Mouse (Mus musculus) liver, embryonic 11.5 days (tissue): ENCODE data around the gene Ulk2. TPM values are rescaled to one million over a fixed set of nuclear protein-coding genes. Genes with fewer than 3 reads are reported as not detected.

ENCODE experiments used
- ATAC-seq: fragments of 200-750 bp; cut with Nextera tagmentation; replicated peaks from 2 replicates; pipeline ENCODE4 v1.8.0; 2017; ENCODE audit warnings: moderate number of reproducible peaks, mild to moderate bottlenecking, moderate TSS enrichment, moderate library complexity; ENCODE audit not compliant: low FRiP score
- DNase-seq: peaks from one replicate; pipeline ENCODE4 v3.0.0-alpha.2; 2017; ENCODE audit warnings: low spot score
- H3K27ac ChIP-seq: fragments of 300-500 bp; sonication (generic); 2 replicates; pipeline ENCODE4 v1.5.1; 2014; ENCODE audit warnings: mild to moderate bottlenecking, low read depth, low read length, control low read depth
- H3K27me3 ChIP-seq: fragments of 300-500 bp; sonication (generic); replicated peaks from 2 replicates; pipeline ENCODE4 v1.6.1; 2014; ENCODE audit warnings: low read length, mixed read lengths; ENCODE audit not compliant: control insufficient read depth, insufficient read depth
- H3K36me3 ChIP-seq: fragments of 300-500 bp; sonication (generic); 2 replicates; pipeline ENCODE4 v1.6.1; 2014; ENCODE audit warnings: mild to moderate bottlenecking, low read length, moderate library complexity, mixed read lengths; ENCODE audit not compliant: control insufficient read depth, insufficient read depth
- H3K4me1 ChIP-seq: fragments of 300-500 bp; sonication (generic); replicated peaks from 2 replicates; pipeline ENCODE4 v1.6.1; 2014; ENCODE audit warnings: low read length, mixed read lengths; ENCODE audit not compliant: control insufficient read depth, insufficient read depth
- H3K4me2 ChIP-seq: fragments of 300-500 bp; sonication (generic); 2 replicates; pipeline ENCODE4 v1.6.1; 2014; ENCODE audit warnings: mild to moderate bottlenecking, control low read depth, moderate library complexity
- H3K4me3 ChIP-seq: fragments of 300-500 bp; sonication (generic); 2 replicates; pipeline ENCODE4 v1.5.1; 2014; ENCODE audit warnings: low read depth, low read length, control low read depth
- H3K9ac ChIP-seq: fragments of 300-500 bp; sonication (generic); 2 replicates; pipeline ENCODE4 v1.6.1; 2014; ENCODE audit warnings: low read depth, low read length, control low read depth
- H3K9me3 ChIP-seq: fragments of 300-500 bp; sonication (generic); 2 replicates; pipeline ENCODE4 v1.6.1; 2016; ENCODE audit warnings: low read length, inconsistent platforms, mixed read lengths; ENCODE audit not compliant: control insufficient read depth
- WGBS: fragments of 180-500 bp; shearing (Covaris S2); extraction: QIAGEN DNeasy Blood & Tissue Kit; methylation state at CpG from one replicate; pipeline ENCODE4 v1.1.7; 2014; 5-methylcytosine and 5-hydroxymethylcytosine counted together
- polyA plus RNA-seq: library from polyadenylated mRNA; unstranded; fragments of >200 nt; fragmentation: Nextera tagmentation; extraction: Ambion mirVana; gene quantifications from 2 replicates; pipeline ENCODE4 v1.2.1, GENCODE M21; 2014

The Ulk2 gene
- polyA plus RNA-seq, 1 experiment from 2014 or later, result 6.9 TPM

- H3K4me1 ChIP-seq, result no peaks in the 10 kb centered on the region
- no peaks in the 10 kb centered on the region for H3K27me3 ChIP-seq
- peaks cover 11% of the 10 kb centered on the region; the same call in 1 of the 2 replicates for H3K36me3 ChIP-seq
- no peaks in the 10 kb centered on the region for H3K9me3 ChIP-seq
- 77% methylated on average over 3 of the region's 3 CpGs for WGBS
- H3K9ac ChIP-seq, result no peak overlapping the region
- DNase-seq (no peak), ATAC-seq (no peak)
- H3K4me2 ChIP-seq, result no peak overlapping the region
- H3K27ac ChIP-seq, result no peak overlapping the region
- H3K4me3 ChIP-seq, result no peak overlapping the region
These were observed 107.7 kb downstream of the Ulk2 start for GRCm38 (mm10) chr11:61747161-61747560.

DNA sequence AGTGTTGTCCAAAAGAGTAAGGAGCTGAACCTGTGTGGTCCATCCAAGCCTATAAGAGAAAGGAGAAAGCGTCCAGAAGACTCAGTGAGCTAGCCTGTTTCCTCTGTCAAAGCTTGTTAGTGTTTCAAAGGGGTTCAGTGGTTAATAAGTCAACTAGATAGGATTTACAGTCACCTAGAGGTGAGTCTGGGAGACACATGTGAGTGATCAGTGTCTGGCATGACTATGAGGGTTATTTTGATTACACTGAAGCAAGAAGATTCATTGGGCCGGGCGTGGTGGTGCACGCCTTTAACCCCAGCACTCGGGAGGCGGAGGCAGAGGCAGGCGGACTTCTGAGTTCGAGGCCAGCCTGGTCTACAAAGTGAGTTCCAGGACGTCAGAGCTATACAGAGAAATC lies 109.1 kb downstream of the Ulk2 start:
- Histone ChIP-seq H3K9me3 (no peaks in the 10 kb centered on the region), H3K27ac (no peak overlapping the region), H3K36me3 (peaks cover 8% of the 10 kb centered on the region; the same call in 1 of the 2 replicates), H3K4me3 (no peak overlapping the region), H3K9ac (no peak overlapping the region), H3K4me2 (no peak overlapping the region), H3K27me3 (no peaks in the 10 kb centered on the region), H3K4me1 (no peaks in the 10 kb centered on the region)
- no peak for DNase-seq
- 85% methylated on average over 9 of the region's 9 CpGs for WGBS
- ATAC-seq, result no peak

DNA sequence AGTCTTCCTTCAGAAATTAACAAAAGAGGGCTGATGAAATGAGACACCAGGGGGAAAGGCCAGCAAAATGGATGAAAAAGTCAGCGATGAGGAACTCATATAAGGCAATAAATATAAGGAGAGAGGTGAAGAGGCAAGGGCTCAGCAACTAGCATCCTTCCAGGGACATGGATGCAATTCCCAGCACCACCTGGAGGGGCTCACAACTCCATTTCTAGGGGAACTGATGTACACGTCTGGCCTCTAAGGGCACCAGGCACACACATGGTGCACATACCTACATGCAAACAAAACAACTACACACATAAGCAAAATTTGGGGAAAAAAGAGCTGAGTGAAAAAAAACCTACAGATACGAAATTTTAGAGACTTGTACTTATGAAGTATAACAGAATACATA lies 110.4 kb downstream of the Ulk2 start:
- Histone ChIP-seq H3K4me1 (no peaks in the 10 kb centered on the region), H3K4me3 (no peak overlapping the region), H3K4me2 (no peak overlapping the region), H3K9ac (no peak overlapping the region), H3K36me3 (peaks cover 11% of the 10 kb centered on the region; the same call in 1 of the 2 replicates), H3K9me3 (no peaks in the 10 kb centered on the region), H3K27me3 (no peaks in the 10 kb centered on the region), H3K27ac (no peak overlapping the region)
- 51% methylated on average over 3 of the region's 3 CpGs for WGBS
- DNase-seq, result no peak
- ATAC-seq, result no peak

DNA sequence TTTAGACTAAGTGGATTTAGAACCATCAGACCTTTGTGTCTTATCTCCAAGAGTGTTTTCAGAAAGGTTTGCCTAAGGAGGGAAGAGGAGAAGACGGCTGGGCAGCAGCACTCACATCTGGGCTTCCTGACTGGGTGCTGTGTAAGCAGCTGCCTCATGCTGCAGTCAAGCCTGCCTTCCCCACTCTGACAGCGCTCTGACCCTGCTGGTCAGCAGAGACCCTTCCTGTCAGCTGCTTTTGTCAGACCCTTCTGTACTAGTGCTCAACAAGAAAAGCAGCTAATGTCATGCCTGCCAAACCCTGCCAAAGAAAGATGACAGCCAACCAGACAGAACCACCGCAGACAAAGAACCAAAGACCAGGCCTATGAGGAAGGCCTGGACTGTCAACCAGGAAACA lies 111.1 kb downstream of the Ulk2 start:
- H3K27me3 ChIP-seq, result no peaks in the 10 kb centered on the region
- 89% methylated on average over 3 of the region's 3 CpGs for WGBS
- peaks cover 16% of the 10 kb centered on the region; the same call in 1 of the 2 replicates for H3K36me3 ChIP-seq
- no peak overlapping the region for H3K4me2 ChIP-seq
- H3K4me3 ChIP-seq, result no peak overlapping the region
- DNase-seq (no peak), ATAC-seq (no peak)
- H3K9me3 ChIP-seq, result no peaks in the 10 kb centered on the region
- H3K4me1 ChIP-seq, result no peaks in the 10 kb centered on the region
- no peak overlapping the region for H3K9ac ChIP-seq
- no peak overlapping the region for H3K27ac ChIP-seq

- H3K4me3 ChIP-seq, result no peak overlapping the region
These were observed 114.4 kb downstream of the Ulk2 start for GRCm38 (mm10) chr11:61740500-61740899.

DNA sequence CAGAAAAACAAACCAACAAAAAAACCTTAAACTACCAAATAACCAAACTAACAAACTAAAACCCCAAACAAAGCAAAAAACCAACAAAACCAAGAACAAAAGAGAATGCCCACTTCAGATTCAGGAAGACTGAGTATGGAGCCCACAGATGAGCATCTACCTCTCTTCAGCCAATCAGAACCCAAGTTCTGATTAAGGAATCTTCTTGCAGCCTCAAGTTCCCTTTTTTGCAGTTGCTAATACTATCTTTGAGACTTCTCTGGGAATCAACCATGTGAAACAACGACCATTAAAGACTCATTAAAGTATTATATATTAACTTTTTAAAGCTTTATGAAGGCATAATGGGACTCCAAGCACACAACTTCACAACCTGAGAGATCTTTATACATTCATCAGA lies 117.6 kb downstream of the Ulk2 start:
- no peak overlapping the region for H3K27ac ChIP-seq
- no peak overlapping the region for H3K4me2 ChIP-seq
- 78% methylated on average over 1 of the region's 1 CpGs for WGBS
- peaks cover 25% of the 10 kb centered on the region; the same call in 1 of the 2 replicates for H3K36me3 ChIP-seq
- no peaks in the 10 kb centered on the region for H3K27me3 ChIP-seq
- no peak overlapping the region for H3K4me3 ChIP-seq
- DNase-seq, result no peak
- no peak overlapping the region for H3K9ac ChIP-seq
- no peaks in the 10 kb centered on the region for H3K9me3 ChIP-seq
- ATAC-seq, result no peak
- H3K4me1 ChIP-seq, result no peaks in the 10 kb centered on the region

More at GRCm38 (mm10) chr11:61740500-61740899, 114.4 kb downstream of the Ulk2 start:
- WGBS, result 97% methylated on average over 1 of the region's 1 CpGs
- ATAC-seq (no peak), DNase-seq (no peak)
- no peaks in the 10 kb centered on the region for H3K4me1 ChIP-seq
- H3K36me3 ChIP-seq, result peaks cover 24% of the 10 kb centered on the region; the same call in 1 of the 2 replicates
- no peak overlapping the region for H3K27ac ChIP-seq
- no peak overlapping the region for H3K4me2 ChIP-seq
- H3K9me3 ChIP-seq, result no peaks in the 10 kb centered on the region
- no peaks in the 10 kb centered on the region for H3K27me3 ChIP-seq
- no peak overlapping the region for H3K9ac ChIP-seq

- ATAC-seq, result no peak
- H3K27me3 ChIP-seq, result no peaks in the 10 kb centered on the region
- H3K4me2 ChIP-seq, result no peak overlapping the region
- H3K36me3 ChIP-seq, result peaks cover 7% of the 10 kb centered on the region; the same call in 1 of the 2 replicates
- H3K9ac ChIP-seq, result no peak overlapping the region
- 85% methylated on average over 7 of the region's 7 CpGs for WGBS
- no peak overlapping the region for H3K4me3 ChIP-seq
- H3K9me3 ChIP-seq, result no peaks in the 10 kb centered on the region
- H3K4me1 ChIP-seq, result no peaks in the 10 kb centered on the region
- DNase-seq, result no peak
- no peak overlapping the region for H3K27ac ChIP-seq
These were observed 122.2 kb downstream of the Ulk2 start for GRCm38 (mm10) chr11:61732672-61733071.

DNA sequence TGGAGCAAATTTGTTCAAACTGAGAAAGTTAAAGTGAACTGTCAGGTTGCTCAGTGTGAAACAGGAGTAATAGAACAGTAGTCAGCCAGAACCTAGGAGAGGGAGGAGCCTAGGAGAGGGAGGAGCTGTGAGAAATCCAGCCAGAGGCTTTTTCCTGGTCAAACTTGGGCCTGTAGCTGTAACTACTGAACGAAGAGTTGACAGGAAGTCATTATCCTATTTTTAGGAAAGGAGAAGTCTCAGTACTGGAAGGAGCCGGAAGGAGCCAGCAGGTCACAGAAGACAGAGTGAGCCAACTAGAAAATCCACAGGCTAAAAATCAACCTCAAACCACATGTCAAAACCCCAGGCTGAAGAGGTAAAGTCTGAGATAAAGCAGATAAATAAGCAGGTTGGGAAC lies 126.8 kb downstream of the Ulk2 start:
- no peak overlapping the region for H3K4me3 ChIP-seq
- DNase-seq (no peak), ATAC-seq (no peak)
- no peak overlapping the region for H3K9ac ChIP-seq
- no peaks in the 10 kb centered on the region; the same call in 1 of the 2 replicates for H3K36me3 ChIP-seq
- H3K9me3 ChIP-seq, result no peaks in the 10 kb centered on the region
- H3K4me2 ChIP-seq, result no peak overlapping the region
- H3K27ac ChIP-seq, result no peak overlapping the region
- 50% methylated on average over 2 of the region's 2 CpGs for WGBS
- no peaks in the 10 kb centered on the region for H3K27me3 ChIP-seq
- H3K4me1 ChIP-seq, result no peaks in the 10 kb centered on the region
